Mouse (Mus musculus) embryonic facial prominence, embryonic 13.5 days (tissue): Measurements from ENCODE around the gene Echdc3. TPM values are rescaled to one million over a fixed set of nuclear protein-coding genes. Genes with fewer than 3 reads are reported as not detected.

ENCODE experiments used
- ATAC-seq: fragments of 200-750 bp; cut with Nextera tagmentation; 2 replicates; pipeline ENCODE4 v1.8.0; 2017; ENCODE audit warnings: low read depth; ENCODE audit not compliant: insufficient number of reproducible peaks, insufficient read depth, low FRiP score, low TSS enrichment
- H3K27ac ChIP-seq: fragments of 300-500 bp; sonication (generic); 2 replicates; pipeline ENCODE4 v1.5.1; 2015; ENCODE audit warnings: moderate library complexity, mild to moderate bottlenecking, inconsistent platforms
- H3K27me3 ChIP-seq: fragments of 300-500 bp; sonication (generic); 2 replicates; pipeline ENCODE4 v1.6.1; 2015; ENCODE audit warnings: mild to moderate bottlenecking, inconsistent platforms
- H3K36me3 ChIP-seq: fragments of 300-500 bp; sonication (generic); 2 replicates; pipeline ENCODE4 v1.6.1; 2015; ENCODE audit warnings: mild to moderate bottlenecking, inconsistent platforms
- H3K4me1 ChIP-seq: fragments of 300-500 bp; sonication (generic); 2 replicates; pipeline ENCODE4 v1.6.1; 2015; ENCODE audit warnings: inconsistent platforms
- H3K4me2 ChIP-seq: fragments of 300-500 bp; sonication (generic); 2 replicates; pipeline ENCODE4 v1.6.1; 2015; ENCODE audit warnings: moderate library complexity, mild to moderate bottlenecking, inconsistent platforms
- H3K4me3 ChIP-seq: fragments of 300-500 bp; sonication (generic); 2 replicates; pipeline ENCODE4 v1.5.1; 2015; ENCODE audit warnings: mild to moderate bottlenecking, inconsistent platforms
- H3K9ac ChIP-seq: fragments of 300-500 bp; sonication (generic); 2 replicates; pipeline ENCODE4 v1.6.1; 2015; ENCODE audit warnings: mild to moderate bottlenecking, inconsistent platforms
- H3K9me3 ChIP-seq: fragments of 300-500 bp; sonication (generic); 2 replicates; pipeline ENCODE4 v1.6.1; 2016; ENCODE audit warnings: inconsistent platforms
- WGBS: fragments of 180-500 bp; shearing (Covaris S2); methylation state at CpG from one replicate; pipeline ENCODE4 v1.1.7; 2015; ENCODE audit warnings: mixed read lengths; 5-methylcytosine and 5-hydroxymethylcytosine counted together
- polyA plus RNA-seq: library from polyadenylated mRNA; unstranded; fragments of >200 nt; fragmentation: Nextera tagmentation; extraction: Ambion mirVana; gene quantifications from 2 replicates; pipeline ENCODE4 v1.2.1, GENCODE M21; 2015

Echdc3 gene
- polyA plus RNA-seq, 1 experiment from 2014 or later: 3.0 TPM

DNA sequence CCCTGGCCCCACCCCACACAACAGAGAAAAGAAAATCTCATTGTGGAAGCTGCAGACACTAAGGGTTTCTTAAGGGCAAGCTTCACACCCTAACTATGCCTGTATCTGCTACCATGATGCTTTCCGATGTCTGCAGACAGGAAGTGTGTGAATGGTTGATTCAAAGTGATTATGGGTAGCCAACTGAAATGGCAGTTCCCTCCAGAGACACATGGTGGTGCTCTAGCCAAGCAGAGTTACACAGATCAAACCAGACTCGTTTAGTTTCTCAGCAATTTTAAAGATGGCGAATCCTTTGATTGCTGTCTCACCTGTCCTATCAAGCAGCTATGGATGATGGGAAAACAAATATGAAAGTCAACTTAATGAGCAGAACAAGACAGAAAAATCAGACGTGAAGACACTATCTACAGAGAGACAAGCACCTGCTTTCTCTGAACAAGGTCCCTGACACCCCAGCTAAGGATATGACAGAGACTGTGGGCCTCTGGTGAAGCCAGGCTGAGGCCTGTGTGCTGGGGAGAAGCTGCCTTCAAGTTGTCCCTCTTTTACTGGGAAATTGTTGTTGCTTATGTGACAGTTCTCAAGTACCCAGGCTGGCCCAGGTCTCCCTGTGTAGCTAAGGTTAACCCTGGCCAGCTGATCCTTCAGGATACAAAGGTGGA lies 7.4 kb upstream of the Echdc3 start:
- Histone ChIP-seq H3K9ac (no peak overlapping the region), H3K36me3 (no peaks in the 10 kb centered on the region), H3K27ac (no peak overlapping the region), H3K4me1 (peaks cover 9% of the 10 kb centered on the region; the same call in 1 of the 2 replicates), H3K27me3 (peaks cover 6% of the 10 kb centered on the region), H3K4me3 (no peak overlapping the region), H3K4me2 (no peak overlapping the region), H3K9me3 (no peaks in the 10 kb centered on the region)
- 13% methylated on average over 4 of the region's 4 CpGs for WGBS
- ATAC-seq: peak; percentile 56; the same call in 1 of the 2 replicates

DNA sequence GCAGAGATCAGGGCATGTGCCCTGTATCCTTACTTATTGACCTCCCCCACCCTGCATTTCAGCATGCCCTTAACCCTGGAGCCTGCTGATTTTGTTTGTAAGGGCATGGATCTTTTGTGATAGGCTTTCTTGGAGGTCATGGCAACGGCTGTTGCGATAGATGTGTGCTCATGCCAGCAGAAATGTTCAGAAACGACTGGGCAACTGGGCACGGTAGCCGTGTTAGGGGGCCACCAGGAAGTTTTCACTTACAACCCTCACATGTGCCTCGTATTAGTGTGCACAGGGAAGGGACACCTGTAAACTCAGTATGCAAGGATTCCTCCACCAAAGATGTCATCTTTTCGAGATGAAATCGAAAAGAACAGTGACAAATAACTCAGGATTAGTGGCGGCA lies 508 bp downstream of the Echdc3 start:
- H3K4me1 ChIP-seq: peaks cover 30% of the 10 kb centered on the region
- H3K9ac ChIP-seq: peak overlapping the region; percentile 69
- H3K4me2 ChIP-seq: peak overlapping the region; percentile 63
- H3K9me3 ChIP-seq: no peaks in the 10 kb centered on the region
- peak overlapping the region; percentile 45 for H3K4me3 ChIP-seq
- H3K36me3 ChIP-seq: no peaks in the 10 kb centered on the region
- 33% methylated on average over 9 of the region's 9 CpGs for WGBS
- H3K27ac ChIP-seq: peak overlapping the region; percentile 86
- no peak for ATAC-seq
- no peaks in the 10 kb centered on the region for H3K27me3 ChIP-seq

GRCm38 (mm10) chr2:6210840-6211239 lies 2.0 kb downstream of the Echdc3 start:
- H3K27me3 ChIP-seq: no peaks in the 10 kb centered on the region
- no peak overlapping the region for H3K9ac ChIP-seq
- H3K4me1 ChIP-seq: peaks cover 30% of the 10 kb centered on the region
- no peaks in the 10 kb centered on the region for H3K9me3 ChIP-seq
- no peak overlapping the region for H3K4me2 ChIP-seq
- H3K27ac ChIP-seq: no peak overlapping the region
- H3K36me3 ChIP-seq: no peaks in the 10 kb centered on the region
- no peak for ATAC-seq
- no peak overlapping the region for H3K4me3 ChIP-seq
- WGBS: 87% methylated on average over 6 of the region's 6 CpGs

DNA sequence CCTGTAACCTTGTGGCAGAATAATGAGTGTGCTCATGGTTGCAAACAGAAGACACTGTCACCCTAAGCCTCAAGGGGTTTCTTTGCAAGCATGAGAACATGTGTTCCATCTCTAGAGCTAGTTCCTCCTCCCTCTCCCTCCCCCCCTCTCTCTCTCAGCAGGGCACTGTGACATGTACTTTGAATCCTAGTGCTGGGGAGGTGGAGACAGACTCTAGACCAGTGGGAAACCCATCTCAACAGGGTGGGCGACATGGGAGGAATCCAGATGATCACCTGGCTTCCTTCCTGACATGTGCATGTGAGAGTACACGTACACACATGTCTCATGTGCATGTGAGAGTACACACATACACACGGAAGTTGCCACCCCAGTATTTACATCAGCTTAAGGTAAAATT lies 3.1 kb downstream of the Echdc3 start:
- no peak overlapping the region for H3K9ac ChIP-seq
- H3K4me3 ChIP-seq: no peak overlapping the region
- no peak overlapping the region for H3K4me2 ChIP-seq
- 75% methylated on average over 3 of the region's 3 CpGs for WGBS
- H3K9me3 ChIP-seq: no peaks in the 10 kb centered on the region
- no peak for ATAC-seq
- H3K27me3 ChIP-seq: no peaks in the 10 kb centered on the region
- no peak overlapping the region for H3K27ac ChIP-seq
- peaks cover 27% of the 10 kb centered on the region for H3K4me1 ChIP-seq
- no peaks in the 10 kb centered on the region for H3K36me3 ChIP-seq

- Histone ChIP-seq H3K4me1 (peaks cover 27% of the 10 kb centered on the region), H3K4me2 (no peak overlapping the region), H3K36me3 (no peaks in the 10 kb centered on the region), H3K9me3 (no peaks in the 10 kb centered on the region), H3K27me3 (no peaks in the 10 kb centered on the region), H3K9ac (peak overlapping the region; percentile 21; the same call in 1 of the 2 replicates), H3K27ac (no peak overlapping the region), H3K4me3 (no peak overlapping the region)
- WGBS: 56% methylated on average over 11 of the region's 11 CpGs
- ATAC-seq: no peak
These were observed 3.7 kb downstream of the Echdc3 start for GRCm38 (mm10) chr2:6209116-6209515.

DNA sequence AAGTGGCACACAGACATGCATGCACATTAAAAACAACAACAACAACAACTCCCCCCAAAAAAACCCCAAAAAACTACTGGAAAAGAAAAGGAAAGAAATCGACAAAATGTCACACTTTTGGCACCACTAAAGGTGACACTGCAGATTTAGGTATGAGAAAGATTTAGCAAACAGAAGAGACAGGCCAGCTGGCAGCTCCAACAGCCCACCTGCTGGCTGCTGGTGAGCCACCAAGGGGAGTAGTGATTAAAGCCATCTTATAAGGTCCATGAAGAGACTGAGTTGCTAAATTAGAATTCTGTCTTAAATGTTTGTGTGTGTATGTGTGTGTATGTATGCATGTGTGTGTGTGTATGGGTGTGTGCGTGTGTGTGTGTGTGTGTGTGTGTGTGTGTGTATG lies 5.1 kb downstream of the Echdc3 start:
- no peaks in the 10 kb centered on the region for H3K27me3 ChIP-seq
- WGBS: 79% methylated on average over 2 of the region's 2 CpGs

GRCm38 (mm10) chr2:6196363-6196973 lies 16.4 kb downstream of the Echdc3 start:
- Histone ChIP-seq H3K9ac (no peak overlapping the region), H3K9me3 (no peaks in the 10 kb centered on the region), H3K36me3 (no peaks in the 10 kb centered on the region), H3K4me3 (no peak overlapping the region), H3K27me3 (peaks cover 5% of the 10 kb centered on the region; the same call in 1 of the 2 replicates), H3K27ac (no peak overlapping the region), H3K4me2 (no peak overlapping the region), H3K4me1 (peaks cover 23% of the 10 kb centered on the region)
- 41% methylated on average over 10 of the region's 10 CpGs for WGBS
- ATAC-seq: no peak

More for the DNA sequence above, 5.1 kb downstream of the Echdc3 start:
- Histone ChIP-seq H3K27ac (no peak overlapping the region), H3K4me2 (no peak overlapping the region), H3K4me3 (no peak overlapping the region), H3K4me1 (peaks cover 16% of the 10 kb centered on the region), H3K9ac (no peak overlapping the region), H3K9me3 (no peaks in the 10 kb centered on the region), H3K36me3 (no peaks in the 10 kb centered on the region)
- ATAC-seq: no peak

- Histone ChIP-seq H3K9me3 (no peaks in the 10 kb centered on the region), H3K9ac (no peak overlapping the region), H3K27me3 (peaks cover 5% of the 10 kb centered on the region; the same call in 1 of the 2 replicates), H3K4me3 (no peak overlapping the region), H3K36me3 (no peaks in the 10 kb centered on the region), H3K27ac (no peak overlapping the region), H3K4me1 (peaks cover 23% of the 10 kb centered on the region), H3K4me2 (no peak overlapping the region)
- WGBS: 60% methylated on average over 15 of the region's 15 CpGs
- no peak for ATAC-seq
These were observed 17.2 kb downstream of the Echdc3 start for GRCm38 (mm10) chr2:6195468-6196239.

DNA sequence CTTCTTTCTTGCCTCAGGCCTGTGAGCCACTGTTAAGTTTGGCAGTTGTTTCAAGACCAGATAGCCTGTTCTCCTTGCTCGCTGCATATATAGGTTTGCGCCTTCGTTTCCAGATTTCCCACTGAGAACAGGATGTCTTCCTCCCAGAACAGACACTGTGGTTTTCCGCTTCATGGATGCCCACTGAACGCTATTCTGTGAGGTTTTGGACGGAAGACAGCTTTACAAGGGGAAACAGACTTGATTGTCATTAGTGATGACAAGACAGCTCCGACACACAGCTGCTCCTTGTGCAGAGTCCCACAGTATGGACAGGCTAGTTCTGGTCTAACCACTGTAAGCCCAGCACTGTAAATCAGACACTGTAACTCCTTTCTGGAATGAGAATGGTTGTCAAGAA lies 18.3 kb downstream of the Echdc3 start:
- Histone ChIP-seq H3K4me3 (no peak overlapping the region), H3K4me2 (no peak overlapping the region)

GRCm38 (mm10) chr2:6193591-6193973 lies 19.3 kb downstream of the Echdc3 start:
- no peak overlapping the region for H3K4me2 ChIP-seq
- ATAC-seq: no peak
- peaks cover 5% of the 10 kb centered on the region; the same call in 1 of the 2 replicates for H3K27me3 ChIP-seq
- no peaks in the 10 kb centered on the region for H3K9me3 ChIP-seq
- H3K27ac ChIP-seq: 0 out of 2 replicates have a peak overlapping the region, but pooled peaks have one; percentile 22
- WGBS: 36% methylated on average over 10 of the region's 10 CpGs
- no peak overlapping the region for H3K9ac ChIP-seq
- H3K36me3 ChIP-seq: no peaks in the 10 kb centered on the region
- peaks cover 23% of the 10 kb centered on the region for H3K4me1 ChIP-seq
- no peak overlapping the region for H3K4me3 ChIP-seq

More for the DNA sequence above, 18.3 kb downstream of the Echdc3 start:
- H3K9ac ChIP-seq: no peak overlapping the region
- ATAC-seq: no peak
- H3K27ac ChIP-seq: no peak overlapping the region
- 58% methylated on average over 7 of the region's 7 CpGs for WGBS
- peaks cover 5% of the 10 kb centered on the region; the same call in 1 of the 2 replicates for H3K27me3 ChIP-seq
- peaks cover 23% of the 10 kb centered on the region for H3K4me1 ChIP-seq
- H3K9me3 ChIP-seq: no peaks in the 10 kb centered on the region
- H3K36me3 ChIP-seq: no peaks in the 10 kb centered on the region

DNA sequence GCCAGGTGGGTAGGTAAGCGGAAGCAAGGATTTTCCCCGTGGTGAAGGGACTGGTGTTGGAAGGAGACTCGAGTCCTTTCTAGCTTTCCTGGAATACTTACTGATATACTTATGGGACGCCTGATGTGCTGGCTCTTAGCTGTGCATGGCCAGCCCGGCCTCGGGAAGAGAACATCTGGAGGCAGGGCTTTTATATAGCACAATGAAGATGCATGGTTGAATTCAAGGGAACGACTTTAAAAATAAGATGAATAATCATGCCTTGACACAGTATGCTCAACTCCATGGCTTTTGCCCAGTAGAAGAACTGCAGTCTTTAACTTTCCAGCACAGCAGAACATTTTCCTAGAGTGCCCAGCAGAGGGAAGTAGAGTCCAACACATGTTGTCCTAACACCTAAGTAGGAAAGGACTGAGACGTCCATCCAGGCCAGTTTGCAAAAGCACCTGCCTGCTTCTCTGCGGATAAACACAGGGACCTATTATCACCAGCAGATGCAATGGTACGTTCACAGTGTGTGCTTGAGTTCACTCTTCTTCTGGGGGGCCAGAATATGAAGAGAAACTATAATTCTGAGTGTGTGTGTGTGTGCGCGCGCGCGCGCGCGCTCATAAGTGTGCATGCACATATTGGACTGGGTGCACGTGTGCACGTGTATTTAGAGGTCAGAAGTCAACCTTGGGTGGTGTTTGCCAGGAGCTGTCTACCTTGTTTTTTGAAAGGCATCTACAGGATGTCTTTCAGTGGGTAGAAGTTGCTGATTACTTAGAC lies 19.8 kb downstream of the Echdc3 start:
- Histone ChIP-seq H3K4me2 (no peak overlapping the region), H3K9me3 (no peaks in the 10 kb centered on the region), H3K36me3 (no peaks in the 10 kb centered on the region), H3K4me1 (peaks cover 23% of the 10 kb centered on the region), H3K4me3 (no peak overlapping the region), H3K27me3 (peaks cover 5% of the 10 kb centered on the region; the same call in 1 of the 2 replicates), H3K27ac (0 out of 2 replicates have a peak overlapping the region, but pooled peaks have one; percentile 22), H3K9ac (no peak overlapping the region)
- ATAC-seq: no peak
- 71% methylated on average over 20 of the region's 20 CpGs for WGBS
